Mouse (Mus musculus): ENCODE results near the gene Ints4. TPM values are rescaled to one million over a fixed set of nuclear protein-coding genes. Genes with fewer than 3 reads are reported as not detected.

Ints4 gene
- polyA plus RNA-seq, 1 experiment from 2014 or later = 27.5 TPM

DNA sequence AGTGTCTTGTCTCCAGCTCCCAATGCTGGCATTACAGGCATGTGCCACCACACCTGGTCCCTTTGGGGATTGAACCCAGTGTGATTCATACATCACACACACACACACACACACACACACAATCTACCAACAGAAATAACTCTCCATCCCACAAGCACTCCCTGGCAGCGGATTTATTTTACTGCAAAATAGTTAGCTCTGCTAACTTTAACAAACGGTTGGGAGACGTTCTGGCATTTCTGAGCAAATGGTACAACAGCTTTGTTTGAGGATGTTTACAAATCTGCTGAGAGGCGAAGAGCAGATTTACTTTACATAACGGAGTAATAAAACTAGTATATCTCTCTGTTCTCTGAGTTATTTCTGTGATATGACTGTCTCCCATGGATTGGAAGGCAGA, 7.8 kb upstream of the Ints4 start:
- 71% methylated on average over 5 of the region's 5 CpGs for WGBS
- H3K27ac ChIP-seq = no peak overlapping the region
- H3K36me3 ChIP-seq = no peaks in the 10 kb centered on the region
- no peaks in the 10 kb centered on the region for H3K27me3 ChIP-seq
- no peak overlapping the region for H3K4me3 ChIP-seq
- H3K9ac ChIP-seq = no peak overlapping the region
- H3K4me1 ChIP-seq (replicated peaks) = no peaks in the 10 kb centered on the region
- no peak for ATAC-seq (replicated peaks; ENCODE audit: insufficient number of reproducible peaks, insufficient read depth, low FRiP score, low read depth)
- H3K4me2 ChIP-seq = no peak overlapping the region
- no peaks in the 10 kb centered on the region for H3K9me3 ChIP-seq (replicated peaks)

- no peaks in the 10 kb centered on the region for H3K36me3 ChIP-seq
- no peak overlapping the region for H3K9ac ChIP-seq
- no peak overlapping the region for H3K27ac ChIP-seq
- 51% methylated on average over 3 of the region's 3 CpGs for WGBS
- peaks cover 14% of the 10 kb centered on the region for H3K4me1 ChIP-seq (replicated peaks)
- H3K9me3 ChIP-seq (replicated peaks) = no peaks in the 10 kb centered on the region
- ATAC-seq (replicated peaks; ENCODE audit: insufficient number of reproducible peaks, insufficient read depth, low FRiP score, low read depth) = no peak
- no peak overlapping the region for H3K4me2 ChIP-seq
- H3K4me3 ChIP-seq = no peak overlapping the region
- H3K27me3 ChIP-seq = no peaks in the 10 kb centered on the region
These were observed 1.4 kb upstream of the Ints4 start for GRCm38 (mm10) chr7:97479349-97479748.

DNA sequence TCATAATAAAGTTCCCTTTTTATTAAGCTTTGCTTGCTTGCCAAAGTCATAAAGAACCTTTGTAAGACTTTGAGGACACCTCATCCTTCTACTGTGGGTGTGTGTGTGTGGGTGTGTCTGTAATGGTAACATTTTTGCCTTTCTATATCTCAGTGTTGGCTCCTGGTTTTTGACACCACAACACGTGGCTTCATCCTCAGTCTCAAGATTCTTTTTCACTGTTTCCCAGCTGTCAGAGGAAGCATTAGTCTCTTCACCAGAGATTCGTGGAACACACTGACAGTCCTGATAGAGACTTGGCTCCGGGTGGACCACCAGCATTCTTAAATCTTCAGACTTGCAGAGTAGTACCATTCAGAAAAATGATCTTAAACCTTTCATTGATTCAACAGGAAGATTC, 466 bp upstream of the Ints4 start:
- H3K4me3 ChIP-seq = peak overlapping the region; percentile 86
- peaks cover 4% of the 10 kb centered on the region; the same call in 1 of the 2 replicates for H3K36me3 ChIP-seq
- H3K4me2 ChIP-seq = peak overlapping the region; percentile 66
- 20% methylated on average over 3 of the region's 3 CpGs for WGBS
- H3K9ac ChIP-seq = no peak overlapping the region
- H3K4me1 ChIP-seq (replicated peaks) = peaks cover 14% of the 10 kb centered on the region
- H3K27ac ChIP-seq = no peak overlapping the region
- no peaks in the 10 kb centered on the region for H3K27me3 ChIP-seq
- ATAC-seq (replicated peaks; ENCODE audit: insufficient number of reproducible peaks, insufficient read depth, low FRiP score, low read depth) = no peak
- no peaks in the 10 kb centered on the region for H3K9me3 ChIP-seq (replicated peaks)

DNA sequence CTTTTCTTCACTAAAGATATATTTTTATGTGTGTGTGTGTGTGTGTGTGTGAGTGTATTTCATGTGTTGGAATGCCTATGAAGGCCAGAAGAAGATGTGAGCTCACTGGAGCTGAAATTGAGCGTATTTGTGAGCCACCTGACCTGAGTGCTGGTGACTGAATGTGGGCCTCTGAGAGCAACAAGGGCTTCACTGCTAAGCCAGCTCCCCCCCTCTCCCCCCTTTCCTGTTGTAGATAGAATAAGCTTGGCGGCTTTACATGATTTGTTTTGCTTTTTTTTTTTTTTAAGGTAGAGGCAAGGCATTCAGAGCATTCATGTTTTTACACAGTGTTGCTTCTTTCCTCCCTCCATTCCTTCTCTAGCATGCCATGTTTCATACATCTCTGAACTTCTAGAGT, 2.6 kb downstream of the Ints4 start:
- Histone ChIP-seq H3K36me3 (peaks cover 24% of the 10 kb centered on the region), H3K27me3 (no peaks in the 10 kb centered on the region), H3K4me3 (no peak overlapping the region), H3K9ac (no peak overlapping the region), H3K4me2 (no peak overlapping the region), H3K9me3 (replicated peaks) (no peaks in the 10 kb centered on the region), H3K4me1 (replicated peaks) (peaks cover 14% of the 10 kb centered on the region), H3K27ac (no peak overlapping the region)
- ATAC-seq (replicated peaks; ENCODE audit: insufficient number of reproducible peaks, insufficient read depth, low FRiP score, low read depth) = no peak
- WGBS = 63% methylated on average over 2 of the region's 2 CpGs

DNA sequence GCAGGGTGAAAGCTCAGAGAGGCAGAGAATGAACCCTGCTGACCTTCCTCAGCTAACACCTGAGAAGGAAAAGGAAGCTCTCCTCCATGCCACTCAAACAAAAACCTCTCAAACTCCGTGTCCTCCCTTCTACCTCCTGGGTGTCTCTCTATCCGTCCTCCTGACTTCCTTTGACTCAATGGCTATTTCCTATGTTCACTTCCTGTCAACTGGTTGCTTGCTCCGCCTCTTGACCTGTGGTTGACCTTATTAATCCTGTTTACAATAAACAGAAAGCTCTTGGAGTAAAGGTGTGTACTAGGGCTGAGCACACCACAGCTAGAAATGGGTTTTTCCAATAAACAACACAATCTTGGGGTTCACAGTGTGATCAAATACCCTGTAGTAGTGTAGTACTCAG, 10.4 kb downstream of the Ints4 start:
- peaks cover 29% of the 10 kb centered on the region for H3K36me3 ChIP-seq
- H3K27ac ChIP-seq = no peak overlapping the region
- 53% methylated on average over 3 of the region's 3 CpGs for WGBS

DNA sequence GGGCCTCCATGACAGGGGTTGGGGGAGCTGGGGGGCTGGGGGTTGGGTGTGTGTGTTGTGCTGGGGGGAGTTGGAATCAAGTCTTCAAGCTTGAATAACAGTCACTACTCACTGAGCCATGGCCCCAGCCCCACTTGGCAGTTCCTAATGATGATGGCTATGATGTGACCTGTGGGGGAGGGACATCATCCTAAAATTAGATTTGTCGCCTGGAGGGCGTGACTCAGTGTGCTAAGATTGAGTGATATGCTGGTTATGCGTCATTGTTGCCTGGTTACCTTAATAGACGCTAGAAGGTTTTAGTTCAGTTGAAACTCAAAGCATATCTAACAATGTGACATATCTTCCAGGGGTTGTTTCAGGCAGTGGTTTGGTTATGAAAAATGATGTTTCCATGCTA, 11.7 kb downstream of the Ints4 start:
- ATAC-seq (replicated peaks; ENCODE audit: insufficient number of reproducible peaks, insufficient read depth, low FRiP score, low read depth) = no peak; the same call in 1 of the 2 replicates
- peaks cover 5% of the 10 kb centered on the region for H3K4me1 ChIP-seq (replicated peaks)
- peaks cover 18% of the 10 kb centered on the region for H3K36me3 ChIP-seq
- H3K4me3 ChIP-seq = no peak overlapping the region
- no peak overlapping the region for H3K4me2 ChIP-seq
- no peaks in the 10 kb centered on the region for H3K9me3 ChIP-seq (replicated peaks)
- H3K9ac ChIP-seq = no peak overlapping the region
- WGBS = 54% methylated on average over 4 of the region's 4 CpGs
- 0 out of 2 replicates have a peak overlapping the region, but pooled peaks have one; percentile 24 for H3K27ac ChIP-seq
- no peaks in the 10 kb centered on the region for H3K27me3 ChIP-seq

More for the DNA sequence above, 10.4 kb downstream of the Ints4 start:
- H3K27me3 ChIP-seq = no peaks in the 10 kb centered on the region
- H3K4me3 ChIP-seq = no peak overlapping the region
- no peak overlapping the region for H3K4me2 ChIP-seq
- no peaks in the 10 kb centered on the region for H3K9me3 ChIP-seq (replicated peaks)
- no peak overlapping the region for H3K9ac ChIP-seq
- H3K4me1 ChIP-seq (replicated peaks) = peaks cover 5% of the 10 kb centered on the region
- ATAC-seq (replicated peaks; ENCODE audit: insufficient number of reproducible peaks, insufficient read depth, low FRiP score, low read depth) = no peak

DNA sequence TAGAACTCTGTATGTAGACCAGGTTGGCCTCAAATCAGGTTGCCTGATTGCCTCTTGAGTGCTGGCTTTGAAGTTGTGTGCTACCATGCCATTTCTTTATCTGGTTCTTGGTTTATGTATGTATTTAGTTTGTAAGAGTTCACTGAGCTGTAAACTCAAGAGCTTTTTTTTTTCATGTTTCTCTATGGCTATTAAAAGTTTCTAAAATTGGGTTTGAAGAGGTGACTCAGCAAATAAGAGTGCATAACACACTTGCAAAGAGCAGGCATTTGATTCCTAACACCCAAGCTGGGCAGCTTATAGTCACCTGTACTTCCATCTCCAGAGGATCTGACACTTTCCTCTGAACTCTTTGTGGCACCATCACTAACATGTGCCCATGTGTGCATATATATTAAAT, 14.3 kb downstream of the Ints4 start:
- ATAC-seq (replicated peaks; ENCODE audit: insufficient number of reproducible peaks, insufficient read depth, low FRiP score, low read depth) = no peak
- Histone ChIP-seq H3K36me3 (peaks cover 17% of the 10 kb centered on the region), H3K4me2 (no peak overlapping the region), H3K9ac (no peak overlapping the region), H3K4me1 (replicated peaks) (peaks cover 5% of the 10 kb centered on the region), H3K27me3 (no peaks in the 10 kb centered on the region), H3K4me3 (no peak overlapping the region), H3K9me3 (replicated peaks) (no peaks in the 10 kb centered on the region), H3K27ac (no peak overlapping the region)

DNA sequence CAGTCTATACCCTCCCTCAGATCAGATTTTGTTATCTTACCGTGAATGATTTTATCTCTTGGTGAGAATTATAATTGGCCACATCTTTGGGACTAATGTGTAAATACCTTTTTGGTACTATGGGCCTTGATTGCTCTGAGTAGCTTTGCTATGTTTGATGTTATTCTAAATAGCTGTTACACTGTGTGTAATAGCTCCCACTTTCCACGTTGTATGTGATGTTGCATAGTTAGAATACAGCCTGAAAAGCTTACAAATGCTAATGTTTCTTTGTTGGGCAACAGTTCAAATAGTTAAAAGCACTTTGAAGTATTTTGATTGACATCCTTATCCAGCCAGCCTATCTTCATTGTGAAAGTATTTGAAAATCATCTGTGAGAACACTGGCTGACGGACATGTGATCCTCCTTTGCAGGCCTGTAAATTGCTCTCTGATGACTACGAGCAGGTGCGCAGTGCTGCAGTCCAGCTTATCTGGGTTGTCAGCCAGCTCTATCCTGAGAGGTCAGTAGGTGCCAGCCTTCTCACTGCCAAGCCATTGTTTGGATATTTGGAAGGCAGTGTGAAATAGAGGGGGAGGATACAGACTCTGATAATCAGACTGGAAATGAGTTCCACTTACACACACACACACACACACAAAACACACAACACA, 19.9 kb downstream of the Ints4 start:
- H3K36me3 ChIP-seq = peaks cover 18% of the 10 kb centered on the region; the same call in 1 of the 2 replicates
- H3K4me1 ChIP-seq (replicated peaks) = 0 out of 2 replicates have a peak, but pooled peaks cover 2% of the 10 kb centered on the region
- H3K27me3 ChIP-seq = no peaks in the 10 kb centered on the region
- H3K27ac ChIP-seq = peak overlapping the region; percentile 40
- H3K4me3 ChIP-seq = no peak overlapping the region
- ATAC-seq (replicated peaks; ENCODE audit: insufficient number of reproducible peaks, insufficient read depth, low FRiP score, low read depth) = peak; percentile 62; the same call in 1 of the 2 replicates
- H3K4me2 ChIP-seq = no peak overlapping the region
- 50% methylated on average over 5 of the region's 5 CpGs for WGBS
- H3K9ac ChIP-seq = no peak overlapping the region
- no peaks in the 10 kb centered on the region for H3K9me3 ChIP-seq (replicated peaks)

GRCm38 (mm10) chr7:97514786-97515185, 34.0 kb downstream of the Ints4 start:
- H3K4me1 ChIP-seq (replicated peaks) = peaks cover 13% of the 10 kb centered on the region
- H3K27ac ChIP-seq = peak overlapping the region; percentile 77
- peaks cover 63% of the 10 kb centered on the region for H3K36me3 ChIP-seq
- no peak overlapping the region for H3K4me3 ChIP-seq
- 55% methylated on average over 1 of the region's 1 CpGs for WGBS
- H3K9me3 ChIP-seq (replicated peaks) = no peaks in the 10 kb centered on the region
- no peaks in the 10 kb centered on the region for H3K27me3 ChIP-seq
- no peak overlapping the region for H3K9ac ChIP-seq
- H3K4me2 ChIP-seq = no peak overlapping the region
- peak; percentile 72 for ATAC-seq (replicated peaks; ENCODE audit: insufficient number of reproducible peaks, insufficient read depth, low FRiP score, low read depth)

GRCm38 (mm10) chr7:97519935-97520334, 39.2 kb downstream of the Ints4 start:
- no peak overlapping the region for H3K4me3 ChIP-seq
- H3K27ac ChIP-seq = no peak overlapping the region
- no peak overlapping the region for H3K4me2 ChIP-seq
- no peaks in the 10 kb centered on the region for H3K9me3 ChIP-seq (replicated peaks)
- peaks cover 55% of the 10 kb centered on the region for H3K36me3 ChIP-seq
- 86% methylated on average over 2 of the region's 2 CpGs for WGBS
- ATAC-seq (replicated peaks; ENCODE audit: insufficient number of reproducible peaks, insufficient read depth, low FRiP score, low read depth) = no peak
- H3K27me3 ChIP-seq = no peaks in the 10 kb centered on the region
- peaks cover 4% of the 10 kb centered on the region; the same call in 1 of the 2 replicates for H3K4me1 ChIP-seq (replicated peaks)
- no peak overlapping the region for H3K9ac ChIP-seq

GRCm38 (mm10) chr7:97535531-97535930, 54.8 kb downstream of the Ints4 start:
- H3K9me3 ChIP-seq (replicated peaks) = no peaks in the 10 kb centered on the region
- H3K36me3 ChIP-seq = peaks cover 64% of the 10 kb centered on the region
- no peak overlapping the region for H3K4me3 ChIP-seq
- WGBS = 92% methylated on average over 5 of the region's 5 CpGs
- H3K9ac ChIP-seq = no peak overlapping the region
- no peaks in the 10 kb centered on the region for H3K27me3 ChIP-seq
- ATAC-seq (replicated peaks; ENCODE audit: insufficient number of reproducible peaks, insufficient read depth, low FRiP score, low read depth) = no peak
- no peak overlapping the region for H3K4me2 ChIP-seq
- no peaks in the 10 kb centered on the region for H3K4me1 ChIP-seq (replicated peaks)
- H3K27ac ChIP-seq = no peak overlapping the region

DNA sequence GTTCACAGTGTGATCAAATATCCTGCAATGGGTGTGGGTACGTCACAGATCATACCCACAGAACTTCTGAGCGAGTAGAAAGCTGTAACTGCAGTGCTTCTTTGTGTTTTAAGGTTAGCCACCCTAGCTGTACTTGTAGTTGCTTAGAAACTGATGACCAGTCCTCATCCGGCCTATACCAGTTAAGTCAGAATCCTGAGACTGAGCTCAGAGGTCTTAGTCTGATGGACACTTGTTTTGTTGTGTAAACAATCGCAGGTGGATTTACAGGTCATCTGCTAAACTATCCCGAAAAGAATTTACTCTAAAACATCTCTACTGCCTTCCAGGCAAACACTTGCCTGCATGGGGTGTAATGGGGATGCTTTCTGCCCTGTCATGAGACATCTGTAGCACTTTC, 55.8 kb downstream of the Ints4 start:
- no peak overlapping the region for H3K4me3 ChIP-seq
- no peak for ATAC-seq (replicated peaks; ENCODE audit: insufficient number of reproducible peaks, insufficient read depth, low FRiP score, low read depth)
- no peaks in the 10 kb centered on the region for H3K9me3 ChIP-seq (replicated peaks)
- no peak overlapping the region for H3K9ac ChIP-seq
- H3K4me2 ChIP-seq = no peak overlapping the region
- WGBS = 88% methylated on average over 5 of the region's 5 CpGs
- H3K27ac ChIP-seq = no peak overlapping the region
- H3K36me3 ChIP-seq = peaks cover 65% of the 10 kb centered on the region
- H3K4me1 ChIP-seq (replicated peaks) = no peaks in the 10 kb centered on the region
- no peaks in the 10 kb centered on the region for H3K27me3 ChIP-seq

Data from heart, embryonic 15.5 days (tissue).